Comparison of ENCODE assay signal across 8 mouse cellular contexts in genomic region chr1:106526751-106527150, GRCm38 (mm10).
DNase-seq lines count a peak whose midpoint lies in the region; ATAC-seq and TF ChIP-seq lines count a peak whose summit lies in the region.

No protein-coding gene starts in this region.

- no peak for TF ChIP-seq POLR2A in thymus, adult 2 months (IDR thresholded peaks at IDR 0.05; ENCODE audit: control insufficient read depth, extremely low read depth, insufficient read depth, low read length, poor library complexity)

- no peak overlapping the region for H3K4me3 ChIP-seq in forebrain, embryonic 14.5 days (ENCODE audit: low read depth, low read length)
- H3K4me3 ChIP-seq in forebrain, embryonic 12.5 days (replicated peaks): no peak overlapping the region
- no peak overlapping the region for H3K4me3 ChIP-seq in thymus, adult 2 months (ENCODE audit: control insufficient read depth, insufficient read depth, low read length)

- no peak overlapping the region for H3K27ac ChIP-seq in forebrain, embryonic 14.5 days (ENCODE audit: low read depth, low read length)
- H3K27ac ChIP-seq in forebrain, embryonic 12.5 days: no peak overlapping the region
- no peak overlapping the region for H3K27ac ChIP-seq in thymus, adult 2 months (ENCODE audit: control insufficient read depth, insufficient read depth, low read length)

- no peaks in the 10 kb centered on the region for H3K36me3 ChIP-seq in forebrain, embryonic 14.5 days (ENCODE audit: control insufficient read depth, insufficient read depth, low read length)
- H3K36me3 ChIP-seq in forebrain, embryonic 12.5 days (replicated peaks): no peaks in the 10 kb centered on the region
- no peaks in the 10 kb centered on the region for H3K36me3 ChIP-seq in thymus, adult 2 months (ENCODE audit: control insufficient read depth, insufficient read depth, low read length)

- DNase-seq in forebrain, embryonic 14.5 days (ENCODE audit: low spot score): peak; percentile 11
- peak; percentile 21 for DNase-seq in urinary bladder, postnatal 14 days (ENCODE audit: low spot score)
- DNase-seq in urinary bladder, postnatal 10 days (ENCODE audit: low spot score): no peak
- peak; percentile 26 to 40 for DNase-seq in layer of hippocampus, adult 8-10 months (ENCODE audit: low spot score in 2 of 2)
- peak; percentile 31 for DNase-seq in telencephalon, adult 2 months (ENCODE audit: low read depth, low spot score)
- no peak for DNase-seq in thymus, postnatal 14 days
- DNase-seq in thymus, adult 2 months: no peak

- 74% methylated on average over 7 of the region's 7 CpGs for WGBS in forebrain, embryonic 14.5 days
- WGBS in forebrain, embryonic 12.5 days: 89% methylated on average over 7 of the region's 7 CpGs
- 86% methylated on average over 7 of the region's 7 CpGs for WGBS in thymus, adult 2 months

- H3K9ac ChIP-seq in forebrain, embryonic 14.5 days (ENCODE audit: low read length): no peak overlapping the region
- no peak overlapping the region for H3K9ac ChIP-seq in forebrain, embryonic 12.5 days

- no peak for TF ChIP-seq CTCF in thymus, adult 2 months (IDR thresholded peaks at IDR 0.05; ENCODE audit: borderline replicate concordance, control insufficient read depth, extremely low read depth, insufficient read depth, low read length, poor library complexity)

- no peaks in the 10 kb centered on the region for H3K27me3 ChIP-seq in forebrain, embryonic 14.5 days (replicated peaks; ENCODE audit: control insufficient read depth, insufficient read depth, low read length)
- no peaks in the 10 kb centered on the region for H3K27me3 ChIP-seq in forebrain, embryonic 12.5 days
- no peaks in the 10 kb centered on the region for H3K27me3 ChIP-seq in thymus, adult 2 months (ENCODE audit: control insufficient read depth, insufficient read depth, low read length)

- H3K4me1 ChIP-seq in forebrain, embryonic 14.5 days (ENCODE audit: control insufficient read depth, insufficient read depth, low read length): no peaks in the 10 kb centered on the region
- H3K4me1 ChIP-seq in forebrain, embryonic 12.5 days: no peaks in the 10 kb centered on the region
- H3K4me1 ChIP-seq in thymus, adult 2 months (replicated peaks; ENCODE audit: control insufficient read depth, insufficient read depth, low read length): peaks cover 3% of the 10 kb centered on the region; the same call in 1 of the 2 replicates

- no peaks in the 10 kb centered on the region for H3K9me3 ChIP-seq in forebrain, embryonic 14.5 days (replicated peaks; ENCODE audit: control insufficient read depth, low read length)
- H3K9me3 ChIP-seq in forebrain, embryonic 12.5 days: no peaks in the 10 kb centered on the region

- no peak overlapping the region for H3K4me2 ChIP-seq in forebrain, embryonic 14.5 days (ENCODE audit: low read length)
- no peak overlapping the region for H3K4me2 ChIP-seq in forebrain, embryonic 12.5 days

- no peak for ATAC-seq in forebrain, embryonic 14.5 days
- ATAC-seq in forebrain, embryonic 12.5 days (ENCODE audit: low FRiP score): no peak

Comparison
In these comparisons a context has a peak if more than half of its experiments do, and no peak if none do; other contexts are left out.
1. DNase-seq: peak in forebrain, embryonic 14.5 days (single experiment), urinary bladder, postnatal 14 days (single experiment), layer of hippocampus, adult 8-10 months (2 of 2) and telencephalon, adult 2 months (single experiment); none in urinary bladder, postnatal 10 days (single experiment), thymus, postnatal 14 days (single experiment) and thymus, adult 2 months (single experiment).